Mouse (Mus musculus) gastrocnemius, postnatal 10 days (tissue): ENCODE results near the gene Adrb1. TPM values are rescaled to one million over a fixed set of nuclear protein-coding genes. Genes with fewer than 3 reads are reported as not detected.

Source experiments
- total RNA-seq, 2 experiments: library from RNA; stranded (reverse); gene quantifications; 2 replicates each; pipeline ENCODE4 v1.2.3; 2021

Gene Adrb1
- total RNA-seq, 2 experiments from 2014 or later: 1.1 to 1.5 TPM

Other genes starting within 250 kb of the Adrb1 start
- gene Dclre1a, start 174.0 kb upstream of the Adrb1 start, total RNA-seq: 1 to 10 TPM; 6.0 to 6.4 TPM
- 10 to 100 TPM; 12.9 to 14.3 TPM for gene Nhlrc2, start 173.9 kb upstream of the Adrb1 start, total RNA-seq
- 10 to 100 TPM; 23.1 to 29.0 TPM for gene Ccdc186, start 100.0 kb downstream of the Adrb1 start, total RNA-seq
- gene Tdrd1, start 104.0 kb downstream of the Adrb1 start, total RNA-seq: not detected
- not detected for gene Vwa2, start 152.1 kb downstream of the Adrb1 start, total RNA-seq